Mouse (Mus musculus) liver, embryonic 14.5 days (tissue): ENCODE measurements around the gene Eef1a2. TPM values are rescaled to one million over a fixed set of nuclear protein-coding genes. Genes with fewer than 3 reads are reported as not detected.

ENCODE experiments used
- ATAC-seq: fragments of 200-750 bp; cut with Nextera tagmentation; 2 replicates; pipeline ENCODE4 v1.8.0; 2017; ENCODE audit warnings: moderate number of reproducible peaks, mild to moderate bottlenecking, moderate library complexity; ENCODE audit not compliant: insufficient read depth
- DNase-seq, 3 experiments: peaks; one replicate each; pipeline ENCODE4 v3.0.0-alpha.2; 2012 to 2013; ENCODE audit warnings: low read depth in 3 of 3, low spot score in 3 of 3
- H3K27ac ChIP-seq: fragments of 300-500 bp; sonication (generic); 2 replicates; pipeline ENCODE4 v1.5.1; 2014; ENCODE audit warnings: moderate library complexity, mild to moderate bottlenecking, control low read depth, inconsistent platforms
- H3K27me3 ChIP-seq: fragments of 300-500 bp; sonication (generic); 2 replicates; pipeline ENCODE4 v1.6.1; 2014; ENCODE audit warnings: mild to moderate bottlenecking, low read length, moderate library complexity; ENCODE audit not compliant: control insufficient read depth, insufficient read depth
- H3K36me3 ChIP-seq: fragments of 300-500 bp; sonication (generic); replicated peaks from 2 replicates; pipeline ENCODE4 v1.6.1; 2014; ENCODE audit warnings: low read depth; ENCODE audit not compliant: control insufficient read depth, insufficient read depth
- H3K4me1 ChIP-seq, 2 experiments: fragments of 200-500 bp in 1 of 2; fragments of 300-500 bp in 1 of 2; sonication (generic) in 1 of 2; replicated peaks; 2 replicates each; pipeline ENCODE4 v1.6.1; 2012 to 2014; ENCODE audit warnings: antibody characterized with exemption in 1 of 2, inconsistent platforms in 1 of 2, low read length in 1 of 2; ENCODE audit not compliant: control insufficient read depth in 2 of 2, insufficient read depth in 2 of 2
- H3K4me2 ChIP-seq: fragments of 300-500 bp; sonication (generic); 2 replicates; pipeline ENCODE4 v1.6.1; 2014; ENCODE audit warnings: low read depth, mild to moderate bottlenecking, control low read depth, moderate library complexity
- H3K4me3 ChIP-seq, 2 experiments: fragments of 200-500 bp in 1 of 2; fragments of 300-500 bp in 1 of 2; sonication (generic) in 1 of 2; 2 replicates each; pipeline ENCODE4 v1.5.1; 2012 to 2014; ENCODE audit warnings: low read depth in 2 of 2, low read length in 2 of 2, mild to moderate bottlenecking in 2 of 2, control low read depth in 1 of 2, inconsistent platforms in 1 of 2, moderate library complexity in 1 of 2; ENCODE audit not compliant: insufficient read depth in 1 of 2
- H3K9ac ChIP-seq: fragments of 300-500 bp; sonication (generic); replicated peaks from 2 replicates; pipeline ENCODE4 v1.6.1; 2014; ENCODE audit warnings: mild to moderate bottlenecking, control low read depth, moderate library complexity
- H3K9me3 ChIP-seq: fragments of 300-500 bp; sonication (generic); 2 replicates; pipeline ENCODE4 v1.6.1; 2016; ENCODE audit warnings: low read length, mixed read lengths; ENCODE audit not compliant: control insufficient read depth
- CTCF ChIP-seq: IDR thresholded peaks from 2 replicates; pipeline ENCODE4 v1.5.1; 2016; ENCODE audit warnings: antibody characterized with exemption, low read depth, control low read depth
- EP300 ChIP-seq: IDR thresholded peaks from 2 replicates; pipeline ENCODE4 v1.6.1; 2016; ENCODE audit warnings: antibody characterized with exemption, low read depth
- WGBS: fragments of 180-500 bp; shearing (Covaris S2); extraction: QIAGEN DNeasy Blood & Tissue Kit; methylation state at CpG from one replicate; pipeline ENCODE4 v1.1.7; 2014; ENCODE audit not compliant: insufficient replicate concordance; 5-methylcytosine and 5-hydroxymethylcytosine counted together
- polyA plus RNA-seq, 2 experiments: library from polyadenylated mRNA; depleted of rRNA in 1 of 2; stranded (reverse) in 1 of 2; unstranded in 1 of 2; fragments of >200 nt; fragmentation: Nextera tagmentation in 1 of 2; extraction: Ambion mirVana in 1 of 2; gene quantifications; 2 replicates each; pipeline versions ENCODE4 v1.2.1 to v1.2.3; 2012 to 2014

Gene Eef1a2
- polyA plus RNA-seq, 2 experiments, result not detected

DNA sequence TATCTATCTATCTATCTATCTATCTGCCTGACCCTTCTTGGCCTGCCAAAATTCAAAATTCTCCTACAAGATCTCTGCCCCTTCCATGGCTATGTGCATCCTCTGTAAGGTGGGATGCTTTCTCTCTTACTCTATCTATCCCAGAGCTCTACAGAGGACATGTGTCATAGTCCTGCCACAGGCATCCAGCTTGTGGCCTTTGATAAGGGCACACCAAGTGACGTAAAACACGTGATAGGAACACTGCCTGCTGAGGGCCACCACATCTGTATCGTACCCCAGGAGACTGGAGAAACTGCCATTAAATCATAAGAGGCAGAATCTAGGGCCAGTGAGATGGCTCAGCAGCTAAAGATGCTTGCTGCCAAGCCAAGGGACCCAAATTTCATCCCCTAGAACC, 41.4 kb downstream of the Eef1a2 start:
- peak; percentile 82 for ATAC-seq
- no peaks in the 10 kb centered on the region for H3K36me3 ChIP-seq
- TF ChIP-seq EP300, result peak; percentile 50; the same call in 1 of the 2 replicates
- no peak for TF ChIP-seq CTCF
- H3K4me3 ChIP-seq, result no peak overlapping the region
- H3K4me1 ChIP-seq, result no peaks in the 10 kb centered on the region
- WGBS, result 22% methylated on average over 3 of the region's 3 CpGs
- no peak overlapping the region for H3K4me2 ChIP-seq
- H3K27ac ChIP-seq, result no peak overlapping the region
- peak; percentile 5 to 31 (median 9) for DNase-seq
- H3K27me3 ChIP-seq, result no peaks in the 10 kb centered on the region; the same call in 1 of the 2 replicates
- no peak overlapping the region for H3K9ac ChIP-seq
- H3K9me3 ChIP-seq, result no peaks in the 10 kb centered on the region

DNA sequence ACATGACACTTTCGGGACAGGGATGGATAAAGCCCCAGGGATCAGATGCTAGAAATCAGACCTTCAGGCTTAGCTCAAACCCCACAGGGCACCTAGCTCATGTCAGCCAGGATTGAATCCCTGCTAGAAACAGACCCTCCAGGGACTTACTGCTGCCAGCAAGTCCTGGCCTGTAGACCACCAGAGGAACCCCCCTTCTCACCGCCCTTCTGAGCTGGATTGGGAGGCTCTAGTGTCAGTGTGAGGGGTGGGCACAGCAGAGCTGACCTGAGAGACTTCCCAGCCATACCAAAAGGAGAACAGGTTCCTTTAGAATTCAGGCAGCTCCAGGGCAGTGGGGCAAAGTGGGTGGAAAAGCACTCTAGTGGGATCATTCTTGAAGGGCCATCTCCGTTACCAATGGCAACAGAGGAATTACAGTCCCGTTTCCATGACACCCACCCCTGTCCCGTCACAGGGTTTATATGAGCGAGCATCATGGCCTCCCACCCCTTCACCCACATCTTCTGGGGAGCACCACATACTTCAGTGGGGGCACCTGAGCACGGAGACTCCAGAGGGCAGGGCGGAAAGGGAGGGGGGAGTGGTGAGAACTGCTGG, 43.0 kb downstream of the Eef1a2 start:
- H3K9me3 ChIP-seq, result no peaks in the 10 kb centered on the region
- no peak for ATAC-seq
- H3K4me1 ChIP-seq, result no peaks in the 10 kb centered on the region
- no peaks in the 10 kb centered on the region for H3K36me3 ChIP-seq
- no peak for DNase-seq
- WGBS, result 59% methylated on average over 8 of the region's 8 CpGs
- TF ChIP-seq CTCF, result no peak
- no peak for TF ChIP-seq EP300
- H3K4me2 ChIP-seq, result no peak overlapping the region
- H3K4me3 ChIP-seq, result no peak overlapping the region
- no peak overlapping the region for H3K9ac ChIP-seq
- H3K27me3 ChIP-seq, result no peaks in the 10 kb centered on the region
- no peak overlapping the region for H3K27ac ChIP-seq

DNA sequence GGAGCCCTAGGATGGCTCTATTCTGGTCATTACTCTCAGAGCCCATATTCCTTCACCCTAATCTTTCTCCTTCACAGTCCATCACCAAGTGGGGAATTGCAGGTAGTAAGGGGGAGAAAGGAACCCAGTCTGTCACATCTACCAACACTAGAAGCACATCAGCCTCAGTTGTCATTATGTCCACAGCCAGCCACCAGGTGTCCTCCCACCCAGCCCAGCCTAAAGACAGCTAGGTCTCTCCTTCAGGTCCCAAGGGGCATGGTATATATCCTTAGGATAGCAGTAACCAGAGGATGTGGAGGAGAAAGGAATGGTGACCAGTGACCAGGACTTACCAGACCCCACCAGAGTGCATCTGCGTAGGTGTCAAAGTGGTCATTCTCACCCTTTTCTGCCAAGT, 45.1 kb downstream of the Eef1a2 start:
- Histone ChIP-seq H3K36me3 (no peaks in the 10 kb centered on the region), H3K27me3 (no peaks in the 10 kb centered on the region), H3K4me1 (no peaks in the 10 kb centered on the region), H3K27ac (no peak overlapping the region), H3K9me3 (no peaks in the 10 kb centered on the region), H3K4me3 (no peak overlapping the region), H3K4me2 (no peak overlapping the region), H3K9ac (no peak overlapping the region)
- 61% methylated on average over 1 of the region's 1 CpGs for WGBS
- DNase-seq, result no peak
- TF ChIP-seq EP300, result no peak
- 0 out of 2 replicates have a peak, but pooled peaks have one; percentile 20 for TF ChIP-seq CTCF
- ATAC-seq, result no peak

DNA sequence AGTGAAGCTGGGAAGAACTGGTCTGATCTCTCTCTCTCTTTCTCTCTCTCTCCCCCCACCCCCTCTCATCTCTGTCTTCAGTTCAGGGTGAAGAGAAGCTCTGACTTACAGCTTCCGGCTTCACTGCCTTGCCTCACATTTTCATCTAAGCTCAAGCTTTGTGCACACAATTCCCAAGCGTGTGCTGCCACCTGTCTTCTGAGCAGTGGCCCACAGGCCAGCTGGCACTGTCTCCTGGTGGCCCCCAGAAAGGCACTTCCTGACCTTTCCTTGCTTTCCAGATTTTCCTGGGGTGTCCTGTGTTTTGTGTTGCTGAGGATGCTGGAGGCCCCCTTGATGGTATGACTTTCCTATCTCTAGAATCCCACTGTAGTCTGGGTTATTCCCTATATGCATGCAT, 52.7 kb downstream of the Eef1a2 start:
- 55% methylated on average over 2 of the region's 2 CpGs for WGBS
- H3K9me3 ChIP-seq, result no peaks in the 10 kb centered on the region
- TF ChIP-seq CTCF (peak; percentile 50), EP300 (no peak)
- H3K36me3 ChIP-seq, result no peaks in the 10 kb centered on the region
- H3K27me3 ChIP-seq, result no peaks in the 10 kb centered on the region
- no peak overlapping the region for H3K27ac ChIP-seq
- no peak for ATAC-seq
- H3K4me2 ChIP-seq, result no peak overlapping the region
- no peak for DNase-seq
- no peak overlapping the region for H3K4me3 ChIP-seq
- H3K4me1 ChIP-seq, result no peaks in the 10 kb centered on the region
- H3K9ac ChIP-seq, result no peak overlapping the region

DNA sequence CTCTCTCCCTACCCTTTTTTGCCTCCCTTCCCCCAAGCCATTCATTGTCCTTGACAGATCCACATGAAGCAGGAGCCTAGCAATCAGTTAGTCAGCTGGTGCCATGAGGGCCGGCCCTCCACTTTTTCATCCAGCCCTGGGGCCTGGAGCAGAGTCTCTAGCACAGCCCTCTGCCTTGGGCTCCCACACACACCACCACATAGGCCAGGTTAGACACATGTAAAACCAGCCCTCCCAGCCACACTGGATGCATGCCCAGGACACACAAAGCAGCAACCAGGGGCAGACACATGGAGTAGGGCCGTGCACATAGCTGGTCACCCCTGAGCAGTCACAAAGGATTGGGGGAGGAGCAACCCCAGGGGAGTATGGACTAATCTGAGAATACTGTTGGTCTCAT, 54.7 kb downstream of the Eef1a2 start:
- H3K36me3 ChIP-seq, result no peaks in the 10 kb centered on the region
- H3K27ac ChIP-seq, result no peak overlapping the region
- DNase-seq (no peak), ATAC-seq (no peak)
- TF ChIP-seq EP300 (no peak), CTCF (no peak)
- H3K4me3 ChIP-seq, result no peak overlapping the region
- H3K27me3 ChIP-seq, result no peaks in the 10 kb centered on the region
- no peak overlapping the region for H3K4me2 ChIP-seq
- 42% methylated on average over 2 of the region's 2 CpGs for WGBS
- H3K9me3 ChIP-seq, result no peaks in the 10 kb centered on the region
- H3K4me1 ChIP-seq, result no peaks in the 10 kb centered on the region
- H3K9ac ChIP-seq, result no peak overlapping the region
